8 mouse cellular contexts compared by ENCODE assay signal in genomic region chr8:61539828-61540500, GRCm38 (mm10). TPM values are rescaled to one million over a fixed set of nuclear protein-coding genes. Genes with fewer than 3 reads are reported as not detected.
DNase-seq lines count a peak whose midpoint lies in the region; ATAC-seq and TF ChIP-seq lines count a peak whose summit lies in the region.

No protein-coding gene starts in this region.

- H3K9me3 ChIP-seq in embryonic facial prominence, embryonic 14.5 days (ENCODE audit: control insufficient read depth, low read length), result no peaks in the 10 kb centered on the region
- H3K9me3 ChIP-seq in heart, embryonic 10.5 days, result no peaks in the 10 kb centered on the region
- H3K9me3 ChIP-seq in liver, embryonic 13.5 days (replicated peaks), result no peaks in the 10 kb centered on the region
- no peaks in the 10 kb centered on the region for H3K9me3 ChIP-seq in neural tube, embryonic 12.5 days

- TF ChIP-seq CTCF in bone marrow, adult 2 months (IDR thresholded peaks at IDR 0.05; ENCODE audit: control insufficient read depth, insufficient read depth, low read length), result peak; percentile 98

- no peak overlapping the region for H3K27ac ChIP-seq in bone marrow, adult 2 months (ENCODE audit: control insufficient read depth, insufficient read depth, low read depth, low read length, poor library complexity)
- H3K27ac ChIP-seq in embryonic facial prominence, embryonic 14.5 days (replicated peaks; ENCODE audit: low read depth, low read length), result no peak overlapping the region
- no peak overlapping the region for H3K27ac ChIP-seq in heart, embryonic 10.5 days
- no peak overlapping the region for H3K27ac ChIP-seq in liver, embryonic 13.5 days
- H3K27ac ChIP-seq in neural tube, embryonic 12.5 days, result no peak overlapping the region

- no peak overlapping the region for H3K4me2 ChIP-seq in embryonic facial prominence, embryonic 14.5 days (ENCODE audit: low read depth, low read length)
- no peak overlapping the region for H3K4me2 ChIP-seq in liver, embryonic 13.5 days
- H3K4me2 ChIP-seq in neural tube, embryonic 12.5 days (replicated peaks), result no peak overlapping the region

- peak; percentile 77 for DNase-seq in CD4-positive helper T cell, adult 2 months (ENCODE audit: low read depth, low spot score)
- peak; percentile 91 for DNase-seq in embryonic facial prominence, embryonic 14.5 days (ENCODE audit: low spot score)
- peak; percentile 89 for DNase-seq in heart, embryonic 10.5 days (ENCODE audit: low spot score)
- peak; percentile 91 for DNase-seq in kidney, postnatal 10 days
- peak; percentile 59 for DNase-seq in liver, embryonic 13.5 days
- DNase-seq in telencephalon, adult 2 months (ENCODE audit: low read depth, low spot score), result peak; percentile 73

- no peak for TF ChIP-seq POLR2A in bone marrow, adult 2 months (IDR thresholded peaks at IDR 0.05; ENCODE audit: borderline replicate concordance, control insufficient read depth, low read depth, low read length)

- no peak overlapping the region for H3K9ac ChIP-seq in embryonic facial prominence, embryonic 14.5 days (ENCODE audit: low read depth, low read length)
- H3K9ac ChIP-seq in liver, embryonic 13.5 days, result no peak overlapping the region
- H3K9ac ChIP-seq in neural tube, embryonic 12.5 days, result no peak overlapping the region

- peak; percentile 71 for ATAC-seq in embryonic facial prominence, embryonic 14.5 days (ENCODE audit: low read depth)
- ATAC-seq in liver, embryonic 13.5 days (ENCODE audit: low read depth), result peak; percentile 39; the same call in 1 of the 2 replicates
- peak; percentile 52 for ATAC-seq in neural tube, embryonic 12.5 days (ENCODE audit: low FRiP score, low read depth)

- WGBS in bone marrow, adult 2 months, result 56% methylated on average over 7 of the region's 7 CpGs
- WGBS in embryonic facial prominence, embryonic 14.5 days, result 37% methylated on average over 7 of the region's 7 CpGs
- 54% methylated on average over 7 of the region's 7 CpGs for WGBS in heart, embryonic 10.5 days
- WGBS in liver, embryonic 13.5 days (ENCODE audit: insufficient replicate concordance), result 43% methylated on average over 7 of the region's 7 CpGs
- 51% methylated on average over 7 of the region's 7 CpGs for WGBS in neural tube, embryonic 12.5 days

- peaks cover 50% of the 10 kb centered on the region for H3K36me3 ChIP-seq in embryonic facial prominence, embryonic 14.5 days (ENCODE audit: control insufficient read depth, insufficient read depth, low read length)
- H3K36me3 ChIP-seq in heart, embryonic 10.5 days, result peaks cover 70% of the 10 kb centered on the region
- no peaks in the 10 kb centered on the region for H3K36me3 ChIP-seq in liver, embryonic 13.5 days
- H3K36me3 ChIP-seq in neural tube, embryonic 12.5 days, result peaks cover 12% of the 10 kb centered on the region; the same call in 1 of the 2 replicates

- no peak overlapping the region for H3K4me3 ChIP-seq in bone marrow, adult 2 months (replicated peaks; ENCODE audit: control insufficient read depth, low read depth, low read length)
- no peak overlapping the region for H3K4me3 ChIP-seq in embryonic facial prominence, embryonic 14.5 days (ENCODE audit: low read depth, low read length)
- no peak overlapping the region for H3K4me3 ChIP-seq in heart, embryonic 10.5 days
- H3K4me3 ChIP-seq in liver, embryonic 13.5 days (replicated peaks), result no peak overlapping the region
- no peak overlapping the region for H3K4me3 ChIP-seq in neural tube, embryonic 12.5 days

- no peaks in the 10 kb centered on the region for H3K27me3 ChIP-seq in embryonic facial prominence, embryonic 14.5 days (replicated peaks; ENCODE audit: control insufficient read depth, insufficient read depth, low read length)
- no peaks in the 10 kb centered on the region for H3K27me3 ChIP-seq in heart, embryonic 10.5 days (ENCODE audit: insufficient read depth, poor library complexity, severe bottlenecking)
- H3K27me3 ChIP-seq in liver, embryonic 13.5 days, result no peaks in the 10 kb centered on the region
- no peaks in the 10 kb centered on the region for H3K27me3 ChIP-seq in neural tube, embryonic 12.5 days (replicated peaks)

- H3K4me1 ChIP-seq in bone marrow, adult 2 months (ENCODE audit: control insufficient read depth, insufficient read depth, low read length), result no peaks in the 10 kb centered on the region; the same call in 1 of the 2 replicates
- 0 out of 2 replicates have a peak, but pooled peaks cover 3% of the 10 kb centered on the region for H3K4me1 ChIP-seq in embryonic facial prominence, embryonic 14.5 days (ENCODE audit: control insufficient read depth, insufficient read depth, low read length)
- H3K4me1 ChIP-seq in heart, embryonic 10.5 days, result peaks cover 4% of the 10 kb centered on the region; the same call in 1 of the 2 replicates
- no peaks in the 10 kb centered on the region for H3K4me1 ChIP-seq in liver, embryonic 13.5 days (replicated peaks)
- no peaks in the 10 kb centered on the region for H3K4me1 ChIP-seq in neural tube, embryonic 12.5 days

RNA-seq across cellular contexts. Expression of gene Cbr4, which starts 52.4 kb away (rescaled TPM):
- polyA plus RNA-seq in bone marrow, adult 2 months (2011; ENCODE audit: insufficient read depth, insufficient read length, low replicate concordance, missing spikeins), result 5.0 and 6.5 TPM in 2 replicates
- 30.9 and 31.3 TPM in 2 replicates for polyA plus RNA-seq in embryonic facial prominence, embryonic 14.5 days (2014; fragmentation: Nextera tagmentation; extraction: Ambion mirVana)
- polyA plus RNA-seq in heart, embryonic 10.5 days (2016; fragmentation: Nextera tagmentation; extraction: Ambion mirVana), result 30.1 and 31.7 TPM in 2 replicates
- 21.6 and 21.9 TPM in 2 replicates for polyA plus RNA-seq in liver, embryonic 13.5 days (2015; fragmentation: Nextera tagmentation; extraction: Ambion mirVana)
- 22.2 and 28.8 TPM in 2 replicates for polyA plus RNA-seq in neural tube, embryonic 12.5 days (2016; fragmentation: Nextera tagmentation; extraction: Ambion mirVana)
